Comparison of ENCODE assay signal across 24 mouse cellular contexts in the genomic region with DNA sequence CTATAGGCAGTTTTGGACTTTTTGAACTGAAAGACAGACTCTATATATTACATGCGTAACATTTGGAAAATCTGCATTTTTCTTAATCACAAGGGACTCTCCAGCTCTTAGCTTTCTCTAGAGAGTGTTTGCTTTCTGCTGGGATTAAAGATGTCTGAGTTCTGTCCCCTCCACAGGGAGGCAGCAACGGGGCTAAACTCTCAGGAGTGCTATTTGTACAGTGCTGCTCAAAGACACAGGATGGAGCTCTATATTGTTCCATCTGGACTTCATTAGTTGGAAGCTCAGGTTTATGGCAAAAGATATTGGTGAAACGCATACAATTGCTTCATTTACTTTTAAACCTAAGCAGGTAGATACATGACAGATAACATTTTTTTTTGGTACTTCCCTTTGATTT. TPM values are rescaled to one million over a fixed set of nuclear protein-coding genes. Genes with fewer than 3 reads are reported as not detected.
DNase-seq lines count a peak whose midpoint lies in the region; ATAC-seq and TF ChIP-seq lines count a peak whose summit lies in the region.
"Had no signal": no experiment of that assay in that cellular context is flagged by ENCODE, and none has a peak within 500 bp of the region (broad histone marks: within the 10 kb centered on the region; RNA-seq: fewer than 3 reads in every experiment).

No protein-coding gene starts in this region.

- no peak overlapping the region for H3K9ac ChIP-seq in heart, postnatal 0 days (replicated peaks; ENCODE audit: low read depth, low read length)
- H3K9ac ChIP-seq in lung, postnatal 0 days (replicated peaks; ENCODE audit: low read depth): no peak overlapping the region
- H3K9ac ChIP-seq: forebrain, embryonic 13.5 days; heart, embryonic 15.5 days; hindbrain, embryonic 13.5 days; liver, embryonic 14.5 days; lung, embryonic 14.5 days; neural tube, embryonic 13.5 days had no signal

- no peak for TF ChIP-seq POLR2A in lung, adult 2 months (IDR thresholded peaks at IDR 0.05; ENCODE audit: borderline replicate concordance, extremely low read depth, low read depth, low read length)
- TF ChIP-seq POLR2A in cortical plate, adult 2 months (IDR thresholded peaks at IDR 0.05; ENCODE audit: extremely low read depth, insufficient read depth, low read length): no peak

- peak; percentile 33 for DNase-seq in embryo, embryonic 11 days
- DNase-seq in embryo, embryonic 9.5 days (ENCODE audit: extremely low spot score): no peak
- DNase-seq in heart, postnatal 0 days (ENCODE audit: low spot score): no peak
- DNase-seq in heart, embryonic 10.5 days (ENCODE audit: low spot score): no peak
- DNase-seq in lung, postnatal 0 days (ENCODE audit: low spot score): no peak
- no peak for DNase-seq in lung, adult 2 months
- DNase-seq in cerebellum, postnatal 14 days: no peak
- DNase-seq: adrenal gland, postnatal 36 days; cerebellum, adult 2 months; gastrocnemius, postnatal 10 days; heart, postnatal 4 days; kidney, adult 11 months; kidney, postnatal 36 days; layer of hippocampus, postnatal 36 days; liver; lung, embryonic 14.5 days had no signal

- no peak overlapping the region for H3K4me3 ChIP-seq in heart, postnatal 0 days (ENCODE audit: low read depth, low read length)
- no peak overlapping the region for H3K4me3 ChIP-seq in heart, embryonic 10.5 days
- no peak overlapping the region for H3K4me3 ChIP-seq in lung, postnatal 0 days (ENCODE audit: low read depth, low read length)
- no peak overlapping the region for H3K4me3 ChIP-seq in lung, adult 2 months (replicated peaks; ENCODE audit: extremely low read depth, low read depth, low read length)
- no peak overlapping the region for H3K4me3 ChIP-seq in cortical plate, adult 2 months (ENCODE audit: insufficient read depth, low read length)
- H3K4me3 ChIP-seq: forebrain, embryonic 13.5 days; heart, embryonic 15.5 days; hindbrain, embryonic 13.5 days; midbrain, embryonic 10.5 days; neural tube, embryonic 13.5 days had no signal

- ATAC-seq in heart, postnatal 0 days (ENCODE audit: insufficient read depth, low read depth): no peak
- ATAC-seq in lung, postnatal 0 days: no peak
- ATAC-seq: forebrain, embryonic 13.5 days; midbrain, embryonic 16.5 days had no signal

- peak; percentile 31; the same call in 1 of the 2 replicates for TF ChIP-seq CTCF in heart, postnatal 0 days (IDR thresholded peaks at IDR 0.05; ENCODE audit: low read depth)
- TF ChIP-seq CTCF in lung, postnatal 0 days (IDR thresholded peaks at IDR 0.05): peak; percentile 43
- TF ChIP-seq CTCF in lung, adult 2 months (IDR thresholded peaks at IDR 0.05; ENCODE audit: insufficient read depth, low read length): no peak
- peak; percentile 41 for TF ChIP-seq CTCF in cortical plate, adult 2 months (IDR thresholded peaks at IDR 0.05; ENCODE audit: extremely low read depth, insufficient read depth, low read length)

- TF ChIP-seq EP300 in heart, postnatal 0 days (IDR thresholded peaks at IDR 0.05; ENCODE audit: low read depth): no peak
- TF ChIP-seq EP300 in lung, postnatal 0 days (IDR thresholded peaks at IDR 0.05): no peak

- no peaks in the 10 kb centered on the region for H3K9me3 ChIP-seq in heart, postnatal 0 days (replicated peaks; ENCODE audit: control insufficient read depth, low read length)
- H3K9me3 ChIP-seq in heart, embryonic 10.5 days: no peaks in the 10 kb centered on the region
- H3K9me3 ChIP-seq in lung, postnatal 0 days (ENCODE audit: low read length): no peaks in the 10 kb centered on the region
- H3K9me3 ChIP-seq: forebrain, embryonic 13.5 days; heart, embryonic 15.5 days; hindbrain, embryonic 13.5 days; midbrain, embryonic 10.5 days; neural tube, embryonic 13.5 days had no signal

- H3K4me1 ChIP-seq in heart, postnatal 0 days (ENCODE audit: control insufficient read depth, insufficient read depth): no peaks in the 10 kb centered on the region
- H3K4me1 ChIP-seq in heart, embryonic 10.5 days: peaks cover 10% of the 10 kb centered on the region
- H3K4me1 ChIP-seq in lung, postnatal 0 days (ENCODE audit: insufficient read depth, low read depth, low read length): no peaks in the 10 kb centered on the region
- no peaks in the 10 kb centered on the region for H3K4me1 ChIP-seq in lung, adult 2 months (ENCODE audit: control insufficient read depth, insufficient read depth, low read length)
- H3K4me1 ChIP-seq in cortical plate, adult 2 months (ENCODE audit: control insufficient read depth, insufficient read depth, low read length): peaks cover 3% of the 10 kb centered on the region

- 73% methylated on average over 3 of the region's 3 CpGs for WGBS in heart, postnatal 0 days
- WGBS in heart, embryonic 10.5 days: 75% methylated on average over 3 of the region's 3 CpGs
- WGBS in lung, postnatal 0 days: 67% methylated on average over 3 of the region's 3 CpGs
- 63% methylated on average over 3 of the region's 3 CpGs for WGBS in lung, adult 2 months

- H3K27ac ChIP-seq in heart, postnatal 0 days (ENCODE audit: low read depth): no peak overlapping the region
- H3K27ac ChIP-seq in heart, embryonic 10.5 days: no peak overlapping the region
- H3K27ac ChIP-seq in lung, postnatal 0 days (ENCODE audit: low read length): no peak overlapping the region
- H3K27ac ChIP-seq in cortical plate, adult 2 months (ENCODE audit: insufficient read depth, low read length): no peak overlapping the region
- H3K27ac ChIP-seq: forebrain, embryonic 13.5 days; heart, embryonic 15.5 days; hindbrain, embryonic 13.5 days; liver, embryonic 14.5 days; midbrain, embryonic 10.5 days; neural tube, embryonic 13.5 days had no signal

- H3K27me3 ChIP-seq in heart, postnatal 0 days (ENCODE audit: control insufficient read depth, insufficient read depth, low read length): no peaks in the 10 kb centered on the region
- no peaks in the 10 kb centered on the region for H3K27me3 ChIP-seq in heart, embryonic 10.5 days (ENCODE audit: insufficient read depth, poor library complexity, severe bottlenecking)
- H3K27me3 ChIP-seq in lung, postnatal 0 days (replicated peaks; ENCODE audit: insufficient read depth, low read length): no peaks in the 10 kb centered on the region
- H3K27me3 ChIP-seq: forebrain, embryonic 13.5 days; heart, embryonic 15.5 days; hindbrain, embryonic 13.5 days; neural tube, embryonic 13.5 days had no signal

- no peak overlapping the region for H3K4me2 ChIP-seq in heart, postnatal 0 days (ENCODE audit: low read depth, low read length)
- H3K4me2 ChIP-seq in lung, postnatal 0 days (replicated peaks; ENCODE audit: low read depth, low read length): no peak overlapping the region
- H3K4me2 ChIP-seq: forebrain, embryonic 13.5 days; heart, embryonic 15.5 days; hindbrain, embryonic 13.5 days; lung, embryonic 14.5 days; neural tube, embryonic 13.5 days had no signal

- H3K36me3 ChIP-seq in heart, postnatal 0 days (replicated peaks; ENCODE audit: control insufficient read depth, insufficient read depth, low read length): peaks cover 10% of the 10 kb centered on the region
- H3K36me3 ChIP-seq in heart, embryonic 10.5 days: no peaks in the 10 kb centered on the region
- peaks cover 4% of the 10 kb centered on the region; the same call in 1 of the 2 replicates for H3K36me3 ChIP-seq in lung, postnatal 0 days (ENCODE audit: insufficient read depth, low read length)
- H3K36me3 ChIP-seq: heart, embryonic 15.5 days; hindbrain, embryonic 13.5 days; midbrain, embryonic 10.5 days; neural tube, embryonic 13.5 days had no signal

RNA-seq across cellular contexts. Expression of a gene that starts 15.3 kb away (rescaled TPM):
- 28.6 and 29.8 TPM in 2 replicates for total RNA-seq in heart, postnatal 0 days (2014; rRNA removed; ENCODE audit: low replicate concordance)
- 14.2 and 15.4 TPM in 2 replicates for polyA plus RNA-seq in heart, postnatal 0 days (2015; fragmentation: Nextera tagmentation; extraction: Ambion mirVana)
- 20.7 and 21.7 TPM in 2 replicates for polyA plus RNA-seq in heart, embryonic 10.5 days (2016; fragmentation: Nextera tagmentation; extraction: Ambion mirVana)
- polyA plus RNA-seq in lung, postnatal 0 days (2015; fragmentation: Nextera tagmentation; extraction: Ambion mirVana): 7.7 and 9.7 TPM in 2 replicates
- 7.2 and 13.0 TPM in 2 replicates for polyA plus RNA-seq in lung, adult 2 months (2012; rRNA removed)
- 315 and 334 TPM in 2 replicates for polyA plus RNA-seq in cortical plate, adult 2 months (2012; rRNA removed)

RNA-seq across cellular contexts. Expression of a gene that starts 30.5 kb away (rescaled TPM):
- 56.3 and 62.1 TPM in 2 replicates for total RNA-seq in heart, postnatal 0 days (2014; rRNA removed; ENCODE audit: low replicate concordance)
- 61.2 and 69.1 TPM in 2 replicates for polyA plus RNA-seq in heart, postnatal 0 days (2015; fragmentation: Nextera tagmentation; extraction: Ambion mirVana)
- 57.5 and 69.9 TPM in 2 replicates for polyA plus RNA-seq in heart, embryonic 10.5 days (2016; fragmentation: Nextera tagmentation; extraction: Ambion mirVana)
- 73.3 and 79.6 TPM in 2 replicates for polyA plus RNA-seq in lung, postnatal 0 days (2015; fragmentation: Nextera tagmentation; extraction: Ambion mirVana)
- 26.3 and 33.6 TPM in 2 replicates for polyA plus RNA-seq in lung, adult 2 months (2012; rRNA removed)
- 110 and 118 TPM in 2 replicates for polyA plus RNA-seq in cortical plate, adult 2 months (2012; rRNA removed)

Comparison
In these comparisons a context has a peak if more than half of its experiments do, and no peak if none do; other contexts are left out.
1. RNA of a gene that starts 15.3 kb away (polyA plus RNA-seq): 315 to 334 TPM in cortical plate, adult 2 months; 20.7 to 21.7 TPM in heart, embryonic 10.5 days, 14.2 to 15.4 TPM in heart, postnatal 0 days, 7.2 to 13.0 TPM in lung, adult 2 months and 7.7 to 9.7 TPM in lung, postnatal 0 days; every median in the first group is over 10 times any median in the second.